Mouse (Mus musculus) kidney, postnatal 10 days (tissue): Measurements from ENCODE around the gene Slc5a10.

Source experiments
- DNase-seq: peaks from one replicate; pipeline ENCODE4 v3.0.0; 2021; ENCODE audit warnings: mixed read lengths

The Slc5a10 gene

GRCm38 (mm10) chr11:61701696-61702095 lies 18.9 kb downstream of the Slc5a10 start:
- peak; percentile 58 for DNase-seq

DNA sequence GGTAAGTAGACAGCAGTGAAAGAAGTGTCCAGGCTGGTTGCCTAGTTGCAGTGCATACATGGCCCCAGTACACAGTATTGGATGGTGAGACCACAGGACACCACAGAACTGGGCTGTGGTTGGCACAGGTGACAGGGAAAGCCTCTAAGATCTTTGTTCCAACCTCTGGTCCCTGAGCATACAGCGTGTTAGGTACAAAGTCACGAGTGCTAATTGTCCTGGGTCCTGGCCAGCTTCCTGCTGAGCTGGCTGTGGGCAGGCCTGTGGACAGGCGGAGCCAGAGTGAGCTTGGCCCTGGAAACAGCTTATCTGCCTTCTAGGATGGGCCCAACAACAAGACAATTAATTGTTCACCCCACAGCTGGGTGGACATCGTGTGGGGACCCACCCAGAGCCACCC lies 20.7 kb downstream of the Slc5a10 start:
- peak; percentile 75 for DNase-seq

DNA sequence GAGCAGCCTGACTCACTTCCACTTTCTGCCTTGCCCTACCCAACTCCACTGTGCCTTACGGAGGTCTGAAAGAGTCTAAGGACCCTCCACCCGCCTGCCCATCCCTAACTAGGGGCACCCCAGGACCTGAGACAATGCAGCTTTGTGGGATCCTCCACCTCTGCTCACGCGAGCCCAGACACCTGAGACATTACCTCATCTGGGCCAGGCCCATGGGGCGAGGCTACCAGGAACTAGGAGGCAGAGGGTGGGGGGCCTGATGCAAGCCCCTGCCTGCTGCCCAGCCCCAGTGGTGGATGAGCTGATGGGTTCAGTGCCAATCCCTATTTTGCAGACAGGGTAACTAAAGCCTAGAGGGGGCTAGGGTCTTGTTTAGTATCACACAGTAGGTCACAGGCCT lies 21.2 kb downstream of the Slc5a10 start:
- DNase-seq, result no peak

DNA sequence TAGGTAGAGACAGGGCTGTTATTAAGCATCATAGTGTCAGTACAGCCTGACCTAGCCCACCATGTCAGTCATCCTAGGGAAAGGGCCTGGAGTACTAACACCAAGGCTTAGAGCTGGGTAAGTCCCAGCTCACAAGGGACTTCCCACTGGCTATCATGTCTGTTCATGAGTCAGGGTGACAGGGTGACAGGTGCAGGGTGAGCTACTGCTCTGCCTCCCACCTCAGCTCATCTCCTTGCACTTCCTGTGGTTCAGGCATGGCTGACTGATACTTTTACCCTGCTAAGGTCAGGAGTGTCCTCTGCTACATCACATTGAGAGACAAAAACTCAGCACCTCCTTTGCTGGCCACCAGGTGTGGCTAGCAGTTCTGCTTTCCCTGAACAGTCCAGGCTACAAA lies 21.8 kb downstream of the Slc5a10 start:
- DNase-seq, result no peak

- no peak for DNase-seq
Measured at GRCm38 (mm10) chr11:61692996-61693395, 27.6 kb downstream of the Slc5a10 start.

GRCm38 (mm10) chr11:61687595-61687994 lies 33.0 kb downstream of the Slc5a10 start:
- DNase-seq, result no peak

GRCm38 (mm10) chr11:61686906-61687453 lies 33.6 kb downstream of the Slc5a10 start:
- DNase-seq, result no peak

GRCm38 (mm10) chr11:61686141-61686540 lies 34.5 kb downstream of the Slc5a10 start:
- DNase-seq, result no peak

DNA sequence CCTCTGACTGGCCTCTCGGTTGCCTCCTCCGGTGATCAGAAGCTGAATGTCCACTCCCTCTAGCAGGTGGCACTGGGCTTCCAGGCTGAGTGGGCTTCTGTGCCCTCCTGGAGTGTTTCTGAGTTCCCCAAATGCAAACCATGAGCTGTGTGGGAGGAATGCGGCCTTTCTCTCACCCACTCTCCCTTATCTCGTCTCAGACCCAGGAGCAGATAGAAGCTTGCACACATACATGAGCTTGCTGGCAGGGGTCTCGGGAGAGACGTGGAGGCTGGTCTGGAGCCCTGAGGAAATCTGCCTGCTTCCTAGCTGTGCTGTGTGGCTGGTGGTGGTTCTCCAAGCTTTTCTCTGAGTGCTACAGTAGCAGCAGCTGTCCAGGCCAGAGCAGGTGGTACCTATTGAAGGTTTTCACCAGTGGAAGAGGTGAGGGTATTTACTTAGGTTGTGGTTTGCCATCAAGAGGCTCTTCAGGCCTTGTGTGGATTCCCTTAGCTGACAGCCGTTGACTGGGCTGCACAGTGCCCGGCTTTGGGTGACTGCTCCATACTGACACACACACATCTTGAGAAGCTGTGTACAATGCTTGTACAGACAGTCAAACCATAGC lies 35.4 kb downstream of the Slc5a10 start:
- no peak for DNase-seq

- peak; percentile 86 for DNase-seq
Measured at GRCm38 (mm10) chr11:61683907-61684731, 36.5 kb downstream of the Slc5a10 start, which contains the start of gene Fam83g. Gene Fam83g, plus strand, starts transcription at chr11:61684091.

DNA sequence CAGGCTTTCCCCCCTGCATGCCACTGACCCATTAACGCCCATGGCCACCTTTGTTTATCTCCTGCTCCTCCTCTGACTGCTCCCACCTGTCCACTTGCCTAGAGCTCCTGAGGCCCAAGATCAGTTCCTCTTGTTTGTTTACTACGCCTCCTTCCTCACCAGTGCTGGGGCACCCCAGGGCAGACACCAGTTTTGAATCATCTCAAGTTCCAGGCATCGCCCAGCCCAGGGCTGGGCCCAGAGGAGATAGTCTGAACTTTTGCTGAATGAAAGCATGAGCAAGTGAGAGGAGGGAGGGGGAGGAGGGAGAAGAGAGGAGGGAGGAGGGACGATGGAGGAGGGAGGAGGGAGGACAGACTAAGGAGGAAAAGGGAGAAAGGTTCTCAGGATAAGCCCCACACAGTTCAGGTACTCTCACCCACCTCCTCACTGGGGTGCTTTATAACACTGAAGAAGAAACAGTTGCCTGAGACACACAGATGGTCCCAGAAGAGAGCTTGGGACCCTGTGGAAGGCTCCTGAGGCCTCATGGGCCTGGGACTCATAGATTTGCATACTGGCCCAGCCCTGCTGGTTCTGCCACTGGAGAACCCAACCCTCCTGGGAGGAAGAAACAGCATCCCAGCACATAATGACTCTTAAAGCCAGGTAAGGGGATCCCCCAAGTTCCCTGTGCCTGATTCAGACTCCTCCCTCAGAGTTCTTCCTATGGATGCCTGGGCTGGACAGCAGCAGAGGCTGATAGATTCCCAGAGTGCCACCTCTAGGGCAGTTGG lies 41.3 kb downstream of the Slc5a10 start:
- no peak for DNase-seq

DNA sequence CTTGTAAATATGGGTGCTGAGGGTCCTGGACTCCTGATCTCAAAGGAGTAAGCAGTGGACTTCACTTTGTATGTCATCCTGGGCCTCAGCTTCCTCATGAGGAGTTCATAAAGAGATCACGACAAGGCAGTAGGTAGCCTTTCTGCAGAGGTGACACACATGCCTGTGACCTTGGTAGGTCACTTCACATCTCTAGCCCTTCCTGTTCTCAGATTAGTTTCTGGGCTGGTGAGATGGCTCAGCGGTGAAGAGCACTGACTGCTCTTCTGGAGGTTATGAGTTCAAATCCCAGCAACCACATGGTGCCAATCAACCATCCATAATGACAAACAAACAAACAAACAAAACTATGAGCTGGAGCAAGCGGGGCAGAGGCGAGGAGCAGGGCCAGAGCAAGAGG lies 42.9 kb downstream of the Slc5a10 start:
- DNase-seq, result no peak

- no peak for DNase-seq
Measured at GRCm38 (mm10) chr11:61676216-61676854, 44.3 kb downstream of the Slc5a10 start.

GRCm38 (mm10) chr11:61675332-61675731 lies 45.3 kb downstream of the Slc5a10 start:
- DNase-seq, result no peak

GRCm38 (mm10) chr11:61674839-61675159 lies 45.8 kb downstream of the Slc5a10 start:
- DNase-seq, result peak; percentile 64

GRCm38 (mm10) chr11:61674151-61674838 lies 46.3 kb downstream of the Slc5a10 start:
- DNase-seq, result no peak

DNA sequence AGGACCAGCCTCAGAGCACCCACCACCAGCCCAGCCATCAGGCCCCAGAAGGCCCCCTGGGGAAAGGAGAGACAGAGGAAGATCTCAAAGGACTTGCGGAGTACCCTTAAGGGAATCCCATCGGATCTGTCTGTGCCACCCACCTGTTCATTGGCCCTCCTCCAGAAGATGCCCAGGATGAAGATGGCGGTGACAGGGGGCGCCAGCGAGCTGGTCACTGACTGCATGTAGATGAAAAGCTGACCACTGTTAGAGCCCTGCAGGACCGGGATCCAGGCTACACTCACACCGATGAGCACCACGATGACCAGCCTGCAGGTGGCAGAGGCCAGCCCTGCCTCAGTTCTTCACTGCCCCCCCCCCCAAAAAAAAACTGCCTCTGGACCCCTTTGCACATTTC lies 46.9 kb downstream of the Slc5a10 start:
- peak; percentile 66 for DNase-seq

DNA sequence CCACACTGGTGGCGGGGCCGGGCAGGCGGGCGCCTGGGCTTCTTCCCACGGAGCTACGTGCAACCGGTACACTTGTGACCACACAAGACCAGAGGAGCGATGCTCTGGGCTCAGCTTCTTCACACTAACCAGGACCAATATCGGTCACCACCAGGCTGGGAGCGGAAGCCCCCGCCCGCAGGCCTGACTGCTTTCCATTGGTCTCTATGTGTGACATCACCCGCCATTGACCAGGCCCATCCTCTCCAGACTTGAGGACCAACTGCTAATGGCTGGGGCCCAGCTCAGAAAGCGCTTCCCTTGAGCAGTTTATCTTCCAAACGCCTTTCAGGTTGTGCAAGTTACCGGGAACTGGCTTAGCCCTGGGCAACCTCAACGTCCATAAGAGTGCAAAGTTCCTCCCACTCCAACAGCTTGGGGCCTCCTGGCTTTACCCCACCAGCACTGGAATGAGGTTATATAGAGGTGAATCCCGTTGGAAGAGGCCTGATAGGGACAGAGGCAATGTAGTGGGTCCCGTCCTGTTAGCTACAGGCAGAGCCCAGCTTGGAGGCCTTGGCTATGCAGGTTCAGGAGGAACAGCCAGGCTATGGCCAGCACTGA lies 48.7 kb downstream of the Slc5a10 start:
- no peak for DNase-seq

GRCm38 (mm10) chr11:61669492-61670490 lies 50.8 kb downstream of the Slc5a10 start:
- no peak for DNase-seq

GRCm38 (mm10) chr11:61667782-61668181 lies 52.8 kb downstream of the Slc5a10 start:
- peak; percentile 21 for DNase-seq

DNA sequence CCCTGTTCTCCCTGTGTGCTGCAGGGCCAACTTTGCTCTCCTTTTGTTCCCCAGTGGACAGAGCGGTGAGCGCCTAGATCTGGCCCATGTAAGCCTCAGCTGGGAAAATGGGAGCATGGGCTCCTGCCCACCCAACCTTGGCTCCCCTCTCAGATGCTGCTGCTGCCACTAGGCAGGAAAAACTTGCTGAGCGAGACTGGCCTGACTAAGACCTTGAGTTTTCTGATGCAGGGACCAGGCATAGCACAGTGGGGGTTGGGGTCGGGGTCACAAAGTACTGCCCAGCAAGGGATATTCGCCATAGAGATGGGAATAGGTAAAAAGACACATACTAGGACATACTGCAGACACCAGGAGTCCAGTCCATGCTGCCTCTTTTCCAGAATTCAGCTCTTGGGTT lies 53.4 kb downstream of the Slc5a10 start:
- DNase-seq, result no peak
